Mouse (Mus musculus): Measurements from ENCODE around the gene Gm973. TPM values are rescaled to one million over a fixed set of nuclear protein-coding genes. Genes with fewer than 3 reads are reported as not detected.

The Gm973 gene
- total RNA-seq, 1 experiment from 2014 or later = 7.8 TPM

DNA sequence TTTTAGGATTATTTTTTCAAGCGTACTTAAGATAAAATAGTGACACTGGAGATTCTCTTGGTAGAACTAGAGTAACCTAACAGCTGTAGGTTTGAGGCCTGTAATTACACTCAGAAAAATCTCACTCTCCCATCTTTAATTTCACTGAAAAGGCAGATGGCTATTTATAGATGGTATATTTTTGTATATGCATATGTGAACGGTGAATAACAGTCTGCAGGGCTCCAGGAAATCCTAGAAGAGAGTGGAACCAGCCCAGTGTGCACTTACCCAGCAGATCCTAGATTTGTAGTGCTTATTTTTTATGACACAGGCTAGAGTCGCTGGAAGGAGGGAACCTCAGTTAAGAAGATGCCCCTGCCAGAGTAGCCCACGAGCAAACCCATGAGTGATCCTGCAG lies 27.1 kb upstream of the Gm973 start:
- ATAC-seq (replicated peaks; ENCODE audit: low read depth, poor library complexity, severe bottlenecking) = no peak

DNA sequence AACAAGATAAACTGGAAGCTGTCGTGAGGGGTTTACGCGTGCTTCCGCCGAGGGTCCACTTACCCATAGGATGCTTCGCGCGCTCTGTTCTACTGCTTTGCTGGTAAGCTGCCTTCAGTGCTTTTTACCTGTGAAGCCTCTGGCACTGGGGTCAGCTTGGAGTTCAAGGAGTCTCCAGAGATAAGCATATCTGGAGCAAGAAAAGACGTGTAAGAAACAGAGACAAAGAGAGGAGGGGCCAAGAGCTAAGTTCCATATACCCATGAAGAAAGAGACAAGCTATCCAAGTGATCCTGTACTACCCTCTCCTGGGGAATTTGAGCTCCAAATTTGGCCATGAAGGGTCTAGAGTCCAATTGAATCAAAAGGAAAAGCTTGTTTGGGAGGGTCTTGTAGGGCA lies 24.5 kb upstream of the Gm973 start:
- ATAC-seq (replicated peaks; ENCODE audit: low read depth, poor library complexity, severe bottlenecking) = no peak

DNA sequence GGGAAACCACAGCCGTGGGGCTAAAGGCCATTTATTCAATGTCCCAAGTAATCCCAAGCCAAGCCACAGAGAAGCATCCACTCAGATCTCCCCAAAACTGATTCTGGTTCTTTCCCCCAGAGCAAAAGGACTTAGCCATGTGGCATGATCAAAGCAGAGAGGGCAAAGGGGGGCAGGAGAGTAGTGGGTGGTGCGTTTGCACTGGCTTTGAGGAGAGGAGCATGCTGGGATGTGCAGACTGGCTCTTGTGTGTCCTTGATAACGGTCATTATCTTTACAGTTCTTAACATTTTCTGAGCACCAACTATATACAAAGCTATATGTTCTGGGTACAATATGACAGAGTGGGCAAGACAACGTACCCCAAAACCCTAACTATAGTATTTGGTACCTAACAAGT lies 23.6 kb upstream of the Gm973 start:
- no peak for ATAC-seq (replicated peaks; ENCODE audit: low read depth, poor library complexity, severe bottlenecking)

DNA sequence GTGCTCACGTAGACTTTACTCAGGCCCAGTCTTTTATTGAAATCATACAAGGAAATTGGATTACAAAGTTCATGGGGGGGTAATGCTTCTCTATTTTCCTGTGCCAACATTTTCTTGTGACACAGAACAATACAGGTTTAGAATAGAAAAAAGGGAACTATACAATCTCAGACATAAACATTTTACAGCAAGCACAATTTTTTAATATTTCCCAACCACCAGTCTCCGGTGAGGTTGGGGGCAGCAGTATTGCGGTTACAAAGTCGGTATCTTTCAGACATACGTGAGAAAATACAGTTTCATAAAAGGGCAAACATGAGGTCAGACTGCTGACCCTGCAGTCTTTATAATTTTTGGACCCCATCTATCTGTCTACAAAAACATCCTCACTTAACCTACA lies 20.1 kb upstream of the Gm973 start:
- ATAC-seq (replicated peaks; ENCODE audit: low read depth, poor library complexity, severe bottlenecking) = peak; percentile 46; the same call in 1 of the 2 replicates

DNA sequence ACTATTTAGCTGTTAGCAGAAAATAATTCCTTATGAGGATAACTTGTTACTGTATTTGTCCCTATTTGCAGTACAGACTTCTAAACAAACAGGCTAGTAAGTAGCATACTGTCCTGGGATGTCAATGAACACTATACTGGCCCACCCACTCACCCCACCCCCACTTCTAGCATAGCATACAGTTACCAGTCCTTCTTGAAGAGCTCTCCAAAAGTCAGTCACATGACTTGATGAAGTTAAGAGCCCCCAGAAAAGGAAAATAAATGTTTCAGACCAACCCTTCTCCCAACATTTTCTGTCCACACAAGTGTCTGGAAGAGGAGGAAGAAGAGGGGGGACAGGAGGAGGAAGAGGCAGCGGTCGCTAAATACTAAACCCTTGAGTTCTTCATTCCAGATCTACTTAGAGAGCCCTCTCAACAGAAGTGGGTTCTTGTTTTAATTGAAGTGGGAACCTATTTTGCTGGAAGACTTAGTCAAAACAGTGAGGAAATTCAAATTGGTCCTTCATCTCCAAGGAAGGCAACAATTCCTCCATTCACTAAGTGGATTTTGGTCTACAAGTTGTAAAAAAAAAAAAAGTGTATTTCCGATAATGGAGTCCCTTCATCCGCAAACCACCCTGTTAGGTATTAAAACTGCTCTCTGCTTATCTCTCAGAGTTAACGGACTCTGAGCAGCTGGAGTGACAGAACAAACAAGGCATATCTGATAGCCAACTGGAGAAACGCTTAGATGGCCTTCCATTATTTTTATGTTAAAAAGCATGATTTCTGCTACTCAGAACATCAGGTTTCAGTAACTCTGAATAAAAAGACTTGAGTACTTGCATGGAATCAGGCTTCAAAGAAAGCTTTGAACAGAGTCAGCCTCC lies 18.1 kb upstream of the Gm973 start:
- no peak for ATAC-seq (replicated peaks; ENCODE audit: low read depth, poor library complexity, severe bottlenecking)

DNA sequence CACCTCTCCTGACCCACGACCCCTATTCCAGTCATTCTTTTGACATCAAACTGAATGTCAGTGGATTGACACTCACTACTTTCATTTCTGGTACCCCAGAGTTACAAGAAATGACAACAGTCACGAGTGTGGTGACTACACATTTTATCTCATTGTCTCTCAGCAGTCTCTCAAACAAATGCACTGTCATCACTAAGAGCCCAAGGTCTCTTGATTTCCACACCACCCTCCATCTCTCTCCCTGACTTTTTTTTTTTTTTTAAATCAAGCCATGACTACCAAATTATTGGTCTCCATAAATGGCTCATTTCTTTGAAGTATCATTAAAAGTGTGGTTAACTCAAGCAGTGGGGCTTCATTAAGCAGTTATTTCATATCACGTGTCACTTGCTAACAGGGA lies 16.7 kb upstream of the Gm973 start:
- ATAC-seq (replicated peaks; ENCODE audit: low read depth, poor library complexity, severe bottlenecking) = no peak

DNA sequence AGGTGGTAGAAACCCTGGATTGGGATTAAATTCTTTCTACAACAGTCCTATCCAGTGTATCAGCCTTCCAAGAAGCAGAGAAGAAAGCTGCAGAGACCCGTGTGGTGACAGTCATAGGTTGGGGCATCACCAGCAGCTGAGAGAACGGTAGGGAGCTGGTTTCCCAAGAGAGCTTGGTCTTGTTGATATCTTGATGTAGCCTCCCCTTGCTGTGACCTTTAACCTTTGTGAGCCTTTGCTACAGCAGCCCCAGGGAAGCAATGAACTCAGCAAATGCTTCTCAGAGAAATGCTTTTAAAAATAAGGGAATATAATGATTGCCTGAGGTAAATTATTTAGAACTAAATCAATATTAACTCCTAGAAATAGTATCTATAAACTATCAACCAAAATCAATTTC lies 13.7 kb upstream of the Gm973 start:
- ATAC-seq (replicated peaks; ENCODE audit: low read depth, poor library complexity, severe bottlenecking) = no peak

DNA sequence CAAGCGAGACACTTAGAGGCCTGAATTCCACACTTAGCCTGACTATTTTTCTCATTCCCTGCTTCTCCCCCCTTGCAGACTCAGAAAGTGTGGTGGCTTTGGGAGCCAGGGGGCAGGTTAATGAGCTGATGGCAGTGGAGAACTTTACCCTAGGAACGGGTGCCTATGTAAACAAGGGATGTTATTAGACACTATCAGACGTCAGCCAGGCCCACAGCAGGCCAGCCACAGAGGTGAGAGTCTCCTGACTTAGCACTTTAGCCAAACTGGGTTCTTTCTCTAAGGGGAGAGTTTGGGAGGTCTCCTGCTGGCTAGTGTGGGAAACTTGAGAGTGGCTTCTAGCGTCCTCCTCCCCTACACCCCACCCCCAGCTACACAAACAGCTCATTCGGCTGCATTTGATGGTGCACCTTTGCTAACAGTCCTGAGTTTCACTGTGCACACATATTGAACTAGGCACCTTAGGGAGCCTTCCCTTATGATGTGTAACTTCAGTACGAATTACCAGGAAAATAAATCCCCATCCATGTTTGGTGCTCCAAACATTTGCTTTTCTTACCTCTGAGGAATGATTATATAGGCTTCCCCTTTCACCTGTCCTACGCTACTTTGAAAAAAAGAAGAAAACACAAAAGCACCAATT lies 12.3 kb upstream of the Gm973 start:
- ATAC-seq (replicated peaks; ENCODE audit: low read depth, poor library complexity, severe bottlenecking) = no peak

DNA sequence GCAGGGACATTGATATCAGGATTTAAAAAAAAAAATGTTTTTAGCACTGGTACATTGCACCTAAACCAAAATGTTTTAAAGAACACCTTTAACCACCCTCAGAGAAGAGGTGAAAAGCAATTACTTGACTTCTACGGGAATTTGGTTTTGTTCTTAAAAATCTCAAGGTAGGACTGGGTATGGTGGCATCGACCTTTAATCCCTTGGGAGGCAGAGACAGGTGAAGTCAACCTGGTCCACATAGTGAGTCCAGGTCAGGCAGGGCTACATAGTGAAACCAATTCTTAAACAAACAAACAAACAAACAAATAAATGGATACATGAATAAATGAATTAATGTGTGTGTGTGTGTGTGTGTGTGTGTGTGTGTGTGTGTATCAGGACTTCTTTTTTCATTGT lies 11.8 kb upstream of the Gm973 start:
- no peak for ATAC-seq (replicated peaks; ENCODE audit: low read depth, poor library complexity, severe bottlenecking)

DNA sequence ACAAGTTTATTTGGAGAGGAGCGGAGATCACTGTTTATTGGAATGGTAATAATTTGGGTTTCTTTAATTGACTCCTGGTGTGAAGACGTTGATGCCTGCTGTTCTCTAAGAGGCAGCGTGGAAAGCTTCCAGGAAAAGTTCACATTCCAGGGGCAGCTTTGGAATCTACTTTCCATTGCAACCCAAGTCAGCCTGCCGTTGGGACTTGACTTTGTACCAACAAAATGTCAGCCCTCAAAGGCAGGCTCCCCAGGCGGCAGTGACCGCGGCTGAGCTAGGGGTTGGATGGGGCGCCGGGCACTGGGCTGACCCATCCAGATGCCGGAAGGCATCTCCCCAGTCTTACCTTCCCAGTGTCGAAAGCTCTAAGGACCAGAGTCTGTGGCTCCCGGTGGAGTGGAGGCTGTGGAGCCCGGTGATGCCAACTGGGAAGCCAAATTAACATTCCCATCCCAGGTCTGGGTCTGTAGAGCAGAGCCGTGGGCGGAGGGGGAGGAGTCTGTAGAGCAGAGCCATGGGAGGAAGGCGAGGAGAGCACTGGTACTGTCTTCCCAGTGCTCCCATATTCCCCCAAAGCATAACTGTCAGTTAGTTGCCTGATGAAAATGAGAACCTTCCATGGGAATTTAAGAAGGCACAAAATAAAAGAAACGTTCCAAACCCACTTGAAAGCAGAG lies 7.5 kb upstream of the Gm973 start:
- no peak for ATAC-seq (replicated peaks; ENCODE audit: low read depth, poor library complexity, severe bottlenecking)

DNA sequence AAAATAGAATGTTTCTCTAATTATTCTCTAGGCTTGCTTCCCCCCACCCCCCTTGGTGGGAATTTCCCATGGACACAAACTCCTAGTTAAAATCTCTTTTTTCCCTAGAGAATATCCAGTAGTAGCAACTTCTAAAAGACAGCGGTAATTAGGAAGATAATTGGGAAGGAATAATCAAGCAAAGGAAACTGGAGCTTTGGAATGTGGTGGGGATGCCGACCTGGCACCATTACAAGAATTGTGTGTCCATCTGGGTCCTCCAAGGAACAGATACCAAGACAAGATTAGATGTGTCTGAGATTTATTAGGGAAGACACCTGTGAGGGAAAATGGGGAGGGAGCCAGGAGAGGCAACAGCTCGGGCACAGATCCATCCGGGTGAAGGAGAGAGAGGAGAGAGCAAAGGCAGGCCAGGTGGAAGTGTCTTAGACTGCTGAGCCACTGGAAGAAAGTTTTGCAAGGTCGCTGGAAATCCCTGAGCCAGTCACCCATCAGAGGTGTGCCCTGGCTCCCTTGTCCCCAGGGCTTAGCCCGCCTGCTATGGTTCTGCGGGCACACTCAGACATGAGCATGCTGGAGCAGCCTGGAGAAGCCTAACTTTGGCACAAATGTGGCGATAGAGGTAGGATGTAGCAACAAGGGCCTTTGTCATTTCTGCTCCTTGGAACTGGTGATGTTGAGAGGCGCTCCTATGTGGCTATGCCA lies 4.3 kb upstream of the Gm973 start:
- ATAC-seq (replicated peaks; ENCODE audit: low read depth, poor library complexity, severe bottlenecking) = no peak

DNA sequence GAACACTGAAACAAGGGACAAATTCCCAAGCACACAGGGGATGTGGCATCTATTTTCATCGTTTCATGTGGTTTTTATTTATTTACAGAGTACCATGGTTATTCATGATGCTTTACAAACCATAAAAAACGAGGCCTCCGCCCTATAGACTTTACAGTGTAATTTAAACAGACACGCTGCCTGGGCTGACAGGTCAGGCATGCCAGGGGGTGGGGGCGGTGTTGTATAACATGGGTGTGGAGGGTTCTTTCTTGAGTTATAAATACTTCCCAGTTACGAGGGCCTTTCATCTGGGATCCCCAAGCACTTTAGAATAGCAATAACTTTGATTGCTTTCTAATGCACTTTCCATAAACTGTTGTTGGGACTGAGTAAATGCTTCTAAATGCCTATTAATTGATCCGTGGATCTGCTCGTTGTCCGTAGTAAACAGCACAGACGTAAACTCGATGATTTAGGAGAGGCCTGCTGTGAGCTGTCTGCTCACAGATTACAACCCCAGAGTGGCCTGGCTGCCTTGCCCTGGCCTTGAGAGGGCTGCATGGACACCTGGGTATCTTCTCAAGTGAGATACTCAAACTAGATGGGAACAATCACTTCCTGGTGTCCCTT lies 4.3 kb downstream of the Gm973 start:
- no peak for ATAC-seq (replicated peaks; ENCODE audit: low read depth, poor library complexity, severe bottlenecking)

DNA sequence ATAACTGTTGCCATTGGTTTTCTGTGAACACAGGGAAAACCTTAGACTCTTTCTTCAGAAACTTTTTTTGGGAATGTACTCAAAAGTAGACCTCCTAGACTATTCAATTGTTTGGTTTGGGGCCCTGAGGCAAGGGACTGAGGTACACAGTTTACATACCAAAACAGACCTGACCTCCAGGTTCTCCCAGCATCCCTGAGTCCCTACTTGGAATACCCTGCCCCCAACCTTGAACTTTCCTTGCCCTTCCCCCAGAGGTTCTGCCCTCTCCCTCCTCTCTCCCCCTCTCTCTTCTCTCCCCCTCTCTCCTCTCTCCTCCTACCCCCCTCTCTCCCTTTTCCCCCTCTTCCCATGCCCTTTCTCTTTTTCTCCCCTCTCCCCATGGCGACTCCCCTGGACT lies 6.4 kb downstream of the Gm973 start:
- ATAC-seq (replicated peaks; ENCODE audit: low read depth, poor library complexity, severe bottlenecking) = no peak

DNA sequence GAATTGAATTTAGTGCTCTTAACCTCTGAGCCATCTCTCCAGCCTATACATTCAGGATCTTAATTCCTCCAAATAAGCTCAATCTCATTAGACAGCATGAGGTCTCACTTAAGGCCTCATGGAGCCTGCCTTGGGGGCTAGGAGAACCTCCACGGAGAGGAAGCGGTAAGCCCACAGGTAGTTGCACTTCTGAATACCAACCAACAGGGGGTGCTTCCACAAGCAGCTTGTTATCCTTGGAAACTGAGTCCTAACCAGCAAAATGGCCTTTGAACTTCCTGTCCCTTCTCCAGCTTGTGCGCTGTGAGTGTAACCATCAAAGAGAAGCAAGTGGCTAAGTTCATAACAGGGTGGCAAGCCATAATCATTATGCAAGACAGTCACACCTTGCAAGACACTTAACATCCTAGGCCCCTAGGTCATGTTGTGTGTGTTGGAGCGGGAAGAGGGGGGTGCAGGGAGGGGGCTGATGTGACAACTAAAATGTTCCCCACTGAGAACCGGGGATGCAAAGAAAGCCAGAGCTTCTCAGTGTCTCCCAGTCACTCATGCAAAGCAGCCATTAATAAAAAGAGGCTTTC lies 7.4 kb downstream of the Gm973 start:
- no peak for ATAC-seq (replicated peaks; ENCODE audit: low read depth, poor library complexity, severe bottlenecking)

DNA sequence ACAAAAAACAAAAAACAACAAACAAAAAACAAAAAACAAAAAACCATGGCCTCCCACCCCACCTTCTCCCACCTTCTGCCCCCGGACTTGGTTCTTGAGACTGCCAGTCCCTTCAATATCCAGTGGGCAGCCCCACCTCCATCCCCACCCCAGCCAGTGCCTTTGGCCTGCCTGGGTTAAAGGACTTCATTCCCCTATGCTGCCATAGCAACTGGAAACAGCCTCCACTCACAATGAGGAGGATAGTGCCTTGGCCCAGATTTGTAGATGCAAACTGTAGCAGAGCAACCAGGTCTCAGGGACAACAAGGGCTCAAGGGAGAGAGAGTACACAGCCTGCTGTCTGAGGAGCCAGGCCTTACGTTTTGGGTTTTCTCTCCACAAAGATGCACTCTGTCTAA lies 8.0 kb downstream of the Gm973 start:
- no peak for ATAC-seq (replicated peaks; ENCODE audit: low read depth, poor library complexity, severe bottlenecking)

DNA sequence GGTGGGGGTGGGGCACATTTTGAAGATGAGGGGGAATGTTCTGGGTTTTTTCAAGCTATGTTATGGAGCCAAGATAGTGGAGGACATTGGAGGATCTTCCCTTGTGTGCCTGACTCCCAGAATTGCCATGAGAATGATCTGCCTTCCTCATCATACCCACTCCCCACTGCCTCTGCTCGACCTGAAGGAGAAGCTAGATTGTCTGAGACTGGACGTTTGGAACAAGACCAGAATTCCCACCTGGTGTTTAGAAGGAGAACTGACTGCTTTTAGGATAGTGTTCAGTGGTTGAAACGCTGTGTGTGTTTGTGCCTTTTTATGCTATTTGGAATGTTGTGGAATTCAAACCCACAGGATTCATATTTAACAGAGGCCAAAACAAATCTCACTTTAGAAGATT lies 8.7 kb downstream of the Gm973 start:
- ATAC-seq (replicated peaks; ENCODE audit: low read depth, poor library complexity, severe bottlenecking) = no peak

DNA sequence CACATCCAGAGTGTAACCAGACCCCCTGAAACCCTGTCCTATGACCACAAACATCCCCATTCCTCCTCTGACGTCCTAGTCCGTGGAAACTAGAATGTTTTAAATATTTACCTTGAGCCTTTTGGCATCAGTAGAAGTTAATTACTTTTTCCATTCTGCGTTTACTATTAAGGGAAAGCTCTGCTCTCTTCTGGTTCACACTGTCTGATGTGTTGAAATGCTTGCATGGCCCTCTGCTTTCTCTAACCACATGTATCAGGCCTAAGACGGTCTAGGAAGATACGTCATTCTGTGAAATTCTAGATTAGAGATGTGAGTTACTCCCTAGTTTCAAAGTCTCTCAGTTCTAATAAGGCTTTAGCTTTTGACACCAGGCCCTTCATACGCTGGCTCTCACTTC lies 11.2 kb downstream of the Gm973 start:
- ATAC-seq (replicated peaks; ENCODE audit: low read depth, poor library complexity, severe bottlenecking) = no peak

DNA sequence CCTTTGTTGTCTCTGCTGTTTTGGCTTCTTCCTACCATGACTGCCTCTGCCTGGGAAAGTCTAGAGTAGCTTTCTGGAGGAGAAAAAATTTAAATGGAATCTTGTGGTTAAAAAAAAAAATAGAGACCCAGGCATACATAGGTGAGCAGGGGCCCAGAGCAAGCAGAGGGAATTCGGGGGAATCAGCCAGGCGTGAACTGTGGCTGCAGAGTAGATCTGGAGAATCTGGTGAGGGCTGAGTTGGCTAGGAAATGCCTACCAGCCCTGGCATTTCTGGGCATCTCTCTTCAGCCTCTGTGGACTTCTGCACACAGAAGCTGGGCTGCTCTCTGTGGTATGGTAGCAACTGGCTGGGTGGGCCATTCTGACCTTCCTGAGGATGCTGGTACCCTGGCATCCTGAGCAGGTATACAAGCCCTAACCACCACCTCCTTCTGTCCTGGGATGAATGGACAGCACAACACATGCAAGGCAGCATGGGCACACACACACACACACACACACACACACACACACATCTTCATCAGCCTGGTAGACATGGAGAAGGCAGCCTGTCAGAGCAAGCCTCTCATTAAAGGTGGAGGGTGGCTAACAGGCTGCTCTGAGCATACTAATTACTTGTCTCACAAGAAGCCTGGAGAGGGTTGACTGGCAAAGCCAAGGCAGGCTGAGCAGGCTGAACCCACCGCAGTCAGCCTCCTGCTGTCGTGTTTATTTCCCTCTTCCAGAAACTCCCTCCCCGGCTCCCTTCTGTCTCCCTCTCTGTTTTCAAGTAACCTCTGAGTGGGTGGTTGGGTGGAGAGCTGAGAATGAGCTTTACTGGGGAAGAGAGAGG lies 19.1 kb downstream of the Gm973 start:
- no peak for ATAC-seq (replicated peaks; ENCODE audit: low read depth, poor library complexity, severe bottlenecking)

DNA sequence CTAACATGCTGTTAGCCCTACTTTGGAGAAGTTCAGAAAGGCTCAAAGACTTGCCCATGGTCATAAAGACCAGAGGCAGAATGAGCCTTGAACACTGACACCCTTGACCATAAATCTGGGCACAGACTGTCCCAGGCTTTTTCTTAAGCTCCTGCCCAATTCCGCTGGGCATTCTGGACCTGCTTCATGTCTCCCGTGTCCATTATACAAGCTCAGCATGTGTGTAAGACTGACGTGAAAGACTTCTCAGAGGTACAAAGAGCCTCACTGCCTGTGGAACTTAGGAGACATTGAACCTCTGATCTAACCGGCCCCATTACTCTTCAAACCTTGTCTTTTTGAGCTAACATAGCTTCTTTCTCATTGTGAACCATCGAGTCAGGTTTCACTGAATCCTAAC lies 22.3 kb downstream of the Gm973 start:
- ATAC-seq (replicated peaks; ENCODE audit: low read depth, poor library complexity, severe bottlenecking) = no peak
